Mouse (Mus musculus) cerebellum, adult 2 months (tissue): ENCODE results near the gene Alk.

Source experiments
- CTCF ChIP-seq: fragments of 200-500 bp; IDR thresholded peaks from 2 replicates; pipeline ENCODE4 v1.5.1; 2011; ENCODE audit warnings: low read depth, mild to moderate bottlenecking, control low read depth, low read length, moderate library complexity, borderline replicate concordance; ENCODE audit not compliant: insufficient read depth
- POLR2A ChIP-seq: fragments of 200-500 bp; IDR thresholded peaks from 2 replicates; pipeline ENCODE4 v1.6.1; 2011; ENCODE audit warnings: low read length, control low read depth, borderline replicate concordance; ENCODE audit not compliant: insufficient read depth

DNA sequence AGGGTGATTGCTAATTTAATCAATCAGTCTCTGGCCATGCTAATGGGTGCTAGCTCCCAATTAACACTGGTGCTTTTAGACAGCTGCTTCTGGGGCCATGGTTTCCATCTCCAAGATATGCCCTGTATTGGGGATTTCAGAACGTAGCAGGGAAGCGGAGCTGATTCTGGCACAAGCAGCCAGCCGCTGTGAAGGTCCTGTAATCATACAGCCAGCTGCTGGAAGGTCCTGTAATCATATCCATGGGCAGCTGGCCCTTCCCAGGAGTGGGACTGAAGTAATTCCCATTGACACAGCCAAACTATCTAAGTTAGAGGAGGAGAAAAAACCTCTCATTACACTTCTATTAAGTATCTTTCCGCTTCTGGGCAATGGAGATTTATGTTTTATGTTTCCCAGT lies 242.5 kb downstream of the Alk start:
- TF ChIP-seq CTCF (no peak), POLR2A (no peak)
